Mouse (Mus musculus) layer of hippocampus, postnatal 10 days (tissue): ENCODE results near the gene Lysmd2. TPM values are rescaled to one million over a fixed set of nuclear protein-coding genes. Genes with fewer than 3 reads are reported as not detected.
"Not testable (repeated sequence)": the region's sequence is repeated elsewhere in the genome, so short reads cannot be mapped to it uniquely, and the experiment has no call there.

Source experiments
- DNase-seq, 2 experiments: peaks; one replicate each; pipeline ENCODE4 v3.0.0; 2021; ENCODE audit warnings: low spot score in 2 of 2
- long read RNA-seq: library from polyadenylated mRNA; stranded (forward); transcript quantifications from one replicate; pipeline ENCODE4 v2.0.0, GENCODE M21; 2023
- total RNA-seq, 2 experiments: library from RNA; stranded (reverse); gene quantifications; 2 replicates each; pipeline ENCODE4 v1.2.3; 2021

The Lysmd2 gene
- 10 to 100 TPM; 50.3 to 53.1 TPM for total RNA-seq
- long read RNA-seq, transcript Lysmd2-201 (3 exons, 1,189 nt), result major isoform, 71 of 82 reads
- long read RNA-seq, partial matches to known transcripts, result 2 of 82 reads
- long read RNA-seq, other reads (novel, unspliced or antisense), result 3 of 82 reads

DNA sequence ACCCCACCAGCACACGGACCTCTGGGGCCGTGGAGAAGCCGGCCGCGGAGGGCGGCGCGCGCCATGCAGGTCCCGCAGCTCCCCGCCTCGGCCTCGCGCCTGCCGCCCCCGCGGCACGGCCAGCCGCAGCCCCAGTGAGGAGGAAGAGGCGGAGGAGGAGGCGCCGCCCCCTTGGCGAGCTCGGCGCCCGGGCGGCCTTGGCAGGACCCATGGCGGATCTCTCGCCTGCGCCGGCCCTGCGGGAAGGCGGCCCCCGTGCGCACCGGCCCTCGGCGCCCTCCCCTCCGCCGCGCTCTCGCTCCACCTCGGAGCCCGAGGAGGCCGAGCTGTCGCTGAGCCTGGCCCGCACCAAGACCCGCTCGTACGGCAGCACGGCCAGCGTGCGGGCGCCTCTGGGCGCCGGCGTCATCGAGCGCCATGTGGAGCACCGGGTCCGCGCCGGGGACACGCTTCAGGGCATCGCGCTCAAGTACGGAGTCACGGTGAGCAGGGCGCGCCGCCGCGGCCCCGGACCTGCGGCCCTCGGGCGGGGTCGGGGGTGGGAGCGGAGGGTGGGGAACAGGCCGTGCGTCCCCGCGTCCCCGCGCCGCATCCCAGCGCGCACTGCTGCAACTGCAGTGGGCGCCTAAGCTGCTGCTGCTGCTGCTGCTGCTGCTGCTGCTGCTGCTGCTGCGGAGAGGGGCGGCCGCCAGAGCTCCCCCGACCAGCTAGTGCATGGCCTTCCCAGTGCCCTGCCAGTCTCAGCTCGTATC, at the start of gene Lysmd2:
TSS of gene Lysmd2 (plus strand) at position 186 of the 752 bp plus-strand sequence.
- peak; percentile 67 to 82 for DNase-seq

DNA sequence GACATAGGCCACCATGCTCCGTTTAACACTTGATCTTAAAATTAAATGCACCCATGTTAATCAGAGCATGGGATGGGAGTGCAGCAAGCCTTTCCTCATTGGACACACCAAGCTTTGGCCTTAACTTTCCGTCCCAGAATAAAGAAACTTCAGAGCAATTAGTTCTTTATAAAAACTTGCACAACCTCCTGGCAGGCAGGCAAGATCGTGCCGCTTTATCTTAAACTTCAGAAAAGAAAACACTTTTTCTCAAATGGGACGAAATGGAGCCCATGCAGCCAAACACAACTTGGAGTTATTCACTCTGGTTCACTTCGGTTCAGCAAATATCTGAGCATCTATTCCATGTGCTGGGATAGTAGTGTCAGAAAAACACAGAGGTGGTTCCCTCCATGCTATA, 46.2 kb upstream of the Lysmd2 start:
- no peak for DNase-seq

DNA sequence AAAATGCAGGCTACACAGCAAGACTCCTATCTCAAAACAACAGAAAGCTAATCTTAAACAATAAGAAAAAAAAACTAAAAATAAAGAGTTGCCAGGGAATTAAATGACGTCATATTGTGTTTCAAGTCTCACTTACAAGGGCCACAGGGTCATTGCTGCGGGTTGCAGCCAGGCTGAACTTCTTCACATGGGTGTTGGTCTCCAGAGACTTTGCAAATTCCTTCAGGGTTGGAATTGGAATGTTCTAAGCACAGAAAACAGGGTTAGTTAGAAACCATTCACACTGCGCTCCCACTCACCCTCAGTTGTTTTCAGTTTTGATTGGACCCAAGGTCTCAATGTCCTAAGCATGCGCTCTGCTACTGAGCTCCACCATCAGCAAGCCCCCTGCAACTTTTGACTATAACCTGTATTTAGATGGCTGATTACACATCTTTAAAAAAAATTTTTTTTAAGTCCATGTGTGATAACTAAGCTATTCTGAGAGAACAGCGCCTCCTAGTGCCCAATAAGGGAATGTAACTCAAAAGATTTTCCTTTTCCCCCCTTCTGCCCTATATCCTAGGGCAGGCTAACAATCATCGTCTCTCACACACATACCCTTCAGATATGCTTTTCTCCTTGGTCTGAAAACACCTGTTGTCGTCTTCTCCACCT, 43.7 kb upstream of the Lysmd2 start:
- no peak for DNase-seq

DNA sequence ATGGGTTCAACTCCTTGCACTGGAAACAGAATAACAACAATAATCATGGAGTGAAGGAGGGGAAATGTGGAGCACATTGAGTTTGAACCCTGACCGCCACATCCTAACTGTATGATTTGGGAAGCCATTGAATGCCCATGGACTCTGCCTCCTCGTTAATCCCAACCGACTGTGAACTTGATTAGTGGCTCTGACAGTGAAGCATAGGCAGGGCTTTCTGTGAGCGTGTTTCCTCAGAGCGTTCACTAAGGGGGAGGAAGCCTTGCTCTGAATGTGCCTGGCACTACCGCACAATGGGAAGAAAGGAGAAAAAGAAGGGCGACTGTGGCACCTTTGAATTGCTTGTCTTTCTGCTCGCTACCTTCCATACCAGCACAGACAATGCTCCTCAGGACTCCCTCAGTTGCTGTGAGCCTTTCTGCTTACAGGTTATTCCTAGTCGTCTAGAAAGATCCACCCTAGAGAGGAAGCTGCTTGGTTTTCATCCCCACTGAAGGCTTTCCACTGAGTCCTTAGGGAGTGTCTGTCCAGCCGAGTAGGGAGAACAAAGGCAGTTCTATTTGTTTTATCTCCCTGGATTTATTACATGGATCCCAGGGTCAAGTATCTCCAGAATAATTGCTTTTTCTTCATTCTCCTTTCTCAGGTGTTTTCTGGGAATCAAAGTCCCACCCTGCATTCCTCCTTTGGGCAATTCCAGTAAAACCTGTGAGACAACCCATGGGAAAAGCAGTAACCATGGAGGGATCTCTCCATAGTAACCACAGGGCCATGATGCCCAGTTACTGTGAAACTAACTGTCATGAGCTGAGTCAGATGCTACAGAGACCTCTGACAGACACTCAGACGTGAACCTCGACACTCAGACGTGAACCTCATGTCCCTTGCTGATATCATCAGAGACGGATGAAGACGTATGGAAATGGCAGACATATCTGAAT, 35.4 kb upstream of the Lysmd2 start:
- DNase-seq, result no peak

DNA sequence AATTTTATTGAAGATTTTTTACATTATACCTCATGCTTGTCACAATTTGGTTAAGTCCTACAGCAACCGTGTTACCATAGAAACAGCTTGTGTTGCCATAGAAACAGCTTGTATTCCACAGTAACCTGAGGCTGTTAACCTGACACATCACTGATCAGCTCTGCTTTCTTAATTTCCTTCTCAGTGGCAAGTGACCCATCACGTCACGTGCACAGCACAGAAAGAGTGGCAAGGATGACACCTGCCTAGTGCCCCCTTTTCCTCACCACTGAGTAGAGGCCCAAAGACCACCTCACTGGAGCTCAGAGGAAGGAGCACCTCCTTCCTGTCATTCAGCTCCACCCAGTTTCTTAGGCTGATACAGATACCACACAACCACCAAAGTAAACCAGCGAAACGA, 32.1 kb upstream of the Lysmd2 start:
- DNase-seq, result no peak

DNA sequence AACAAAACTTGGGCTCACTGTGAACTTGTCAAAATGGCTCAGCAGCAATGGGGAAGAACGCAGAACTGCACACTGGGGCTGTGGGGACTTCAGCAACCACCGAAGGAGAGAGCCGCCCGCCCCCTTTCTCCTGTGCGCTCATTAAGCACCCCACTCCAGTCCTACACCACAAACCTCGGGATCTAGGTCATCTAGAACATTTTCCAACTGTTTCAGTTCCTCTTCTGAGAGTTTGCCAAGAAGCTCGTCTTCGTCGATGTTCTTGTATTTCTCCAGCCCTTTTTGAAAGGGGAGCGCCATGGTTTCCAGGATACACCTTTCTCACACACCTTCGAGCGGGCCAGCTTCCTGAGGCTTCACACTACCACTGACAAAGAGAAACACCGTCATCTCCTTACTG, 28.5 kb upstream of the Lysmd2 start:
- DNase-seq, result no peak

DNA sequence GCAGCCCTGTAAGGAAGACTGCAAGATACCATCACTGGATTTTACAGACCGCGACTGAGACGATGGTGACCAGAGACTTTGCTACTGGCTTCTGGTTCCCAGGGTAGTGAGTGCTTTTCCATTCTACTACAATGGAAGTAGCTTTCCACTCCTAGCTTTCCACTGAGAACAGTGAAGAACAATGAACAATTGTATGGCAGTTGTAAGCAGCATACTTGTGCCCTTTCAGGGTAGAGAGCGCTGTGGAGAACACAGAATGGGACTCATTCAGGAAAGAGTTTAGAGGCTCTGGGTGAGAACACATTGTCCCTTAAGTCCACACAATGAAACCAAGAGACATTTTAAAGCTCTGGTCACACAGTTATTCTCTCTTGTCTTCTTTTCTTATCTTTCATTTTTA, 27.9 kb upstream of the Lysmd2 start:
- no peak for DNase-seq

DNA sequence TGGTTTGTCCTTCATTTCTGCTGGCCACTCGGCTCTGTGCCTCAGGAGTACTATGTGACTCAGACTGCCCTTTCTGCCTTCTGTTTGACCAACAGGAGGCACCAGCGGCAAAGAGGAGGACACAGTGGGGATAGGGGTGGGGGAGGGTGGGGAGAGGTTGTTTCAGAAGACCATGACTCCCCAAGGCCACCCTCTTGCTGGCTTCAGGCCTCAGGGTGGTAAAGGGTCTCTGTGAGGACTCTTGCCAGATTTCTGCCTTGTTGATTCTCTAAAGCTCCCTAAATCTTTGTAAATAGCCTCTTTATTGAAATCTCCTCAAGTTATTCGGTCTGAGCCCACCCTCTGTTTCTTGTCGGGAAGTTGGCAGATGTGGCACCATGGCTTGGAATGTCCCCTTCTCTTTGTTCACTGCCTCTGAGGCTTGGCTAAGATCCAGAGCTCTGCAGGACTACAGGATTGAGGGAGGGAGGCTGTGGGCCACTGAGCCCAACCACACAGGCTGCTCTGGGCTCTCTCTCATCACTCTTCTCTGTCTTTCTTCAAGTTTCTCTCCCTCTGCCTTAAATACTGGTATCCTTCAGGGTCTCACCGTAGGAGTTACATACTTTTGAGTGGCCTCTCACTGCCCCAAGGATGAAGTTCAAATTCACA, 26.2 kb upstream of the Lysmd2 start:
- DNase-seq, result peak; percentile 61 to 68

DNA sequence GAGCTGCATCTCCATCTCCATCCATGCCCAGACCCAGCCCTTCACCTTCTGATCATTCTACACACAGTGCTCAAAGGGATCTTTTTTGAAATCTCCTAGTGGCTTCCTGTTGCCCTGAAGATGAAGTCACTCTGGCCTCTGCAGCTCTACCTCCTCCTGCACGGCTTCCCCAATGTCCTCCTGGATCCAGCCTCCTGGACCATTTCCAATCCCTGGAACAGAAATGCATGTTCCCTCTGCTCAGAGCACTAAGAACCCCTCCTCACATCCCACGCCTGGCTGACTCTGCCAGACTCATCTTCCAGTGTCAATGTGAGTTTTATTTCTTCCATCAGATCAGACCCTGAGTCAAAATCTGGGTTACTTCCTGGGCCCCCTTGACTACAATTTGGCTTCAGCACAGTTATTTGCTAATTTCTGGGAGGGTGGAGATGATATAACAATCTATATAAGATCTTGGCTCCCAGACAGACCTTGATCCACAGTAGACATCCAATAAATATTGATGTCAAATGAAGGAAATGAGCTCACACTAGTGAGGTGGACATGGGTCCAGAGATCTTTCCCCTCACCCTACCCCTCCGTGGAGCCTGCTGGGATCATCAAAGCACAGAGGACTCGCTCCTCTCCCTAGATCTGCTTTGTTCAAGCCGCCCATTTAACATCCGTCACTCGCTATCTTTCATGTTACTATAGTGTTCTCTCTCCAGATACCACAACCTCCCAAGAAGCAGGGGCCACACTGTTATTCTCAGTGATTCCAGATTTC, 25.2 kb upstream of the Lysmd2 start:
- peak; percentile 28 to 35 for DNase-seq

DNA sequence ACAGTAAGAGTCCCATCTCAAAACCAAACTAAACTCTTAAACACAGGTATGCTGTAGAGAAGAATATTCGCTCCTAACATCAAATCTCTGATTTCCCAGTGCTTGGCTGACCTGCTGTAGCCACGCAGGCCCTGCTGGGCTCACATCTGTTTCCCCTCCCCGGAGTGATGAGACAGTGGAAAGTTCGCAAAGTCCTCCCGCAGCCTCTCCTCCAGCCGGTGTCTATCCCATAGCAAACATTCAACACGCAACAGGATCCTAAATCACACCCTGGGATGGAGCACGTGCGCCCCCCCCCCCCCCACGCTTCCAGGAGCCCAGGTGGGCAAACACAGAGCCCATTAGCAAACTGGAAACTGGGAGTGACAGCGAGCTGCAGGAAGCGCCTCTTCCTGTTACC, 24.0 kb upstream of the Lysmd2 start:
- no peak for DNase-seq

DNA sequence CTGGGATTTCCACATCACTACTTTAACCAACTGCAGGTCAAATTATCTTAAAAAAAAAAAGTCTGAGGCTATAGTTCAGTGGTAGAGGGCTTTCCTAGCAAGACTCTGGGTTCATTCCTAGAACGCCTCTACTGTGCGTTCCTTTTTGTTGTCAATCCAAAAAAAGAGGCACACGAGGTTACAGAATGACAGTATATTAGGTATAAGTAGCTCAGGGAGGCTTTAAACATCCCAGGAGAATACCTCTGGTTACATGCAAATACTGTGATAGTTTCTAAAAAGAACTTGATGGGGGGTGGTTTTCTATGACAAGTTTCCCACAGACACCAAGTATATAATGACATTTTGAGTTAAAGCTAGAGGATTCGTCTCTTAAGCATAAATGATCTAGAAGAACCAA, 18.0 kb upstream of the Lysmd2 start:
- DNase-seq, result no peak

DNA sequence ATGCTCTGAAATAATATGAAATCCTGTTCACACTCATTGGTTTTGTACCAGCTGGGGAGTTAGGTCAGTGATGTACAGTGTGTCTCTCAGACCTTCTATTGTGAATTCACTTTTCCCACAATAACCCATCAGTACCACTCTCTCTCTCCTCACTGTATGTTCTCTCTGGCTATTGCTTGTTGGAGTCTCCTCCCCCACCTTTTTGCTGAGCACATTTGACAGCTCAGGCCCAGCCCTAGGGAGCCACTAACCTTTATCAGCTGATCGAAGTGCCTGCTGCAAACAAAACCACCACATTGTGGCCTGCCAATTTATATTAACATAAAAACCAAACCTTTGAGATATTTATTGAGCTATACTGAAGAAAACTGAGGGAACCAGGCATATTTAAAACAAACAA, 16.0 kb upstream of the Lysmd2 start:
- DNase-seq, result no peak

DNA sequence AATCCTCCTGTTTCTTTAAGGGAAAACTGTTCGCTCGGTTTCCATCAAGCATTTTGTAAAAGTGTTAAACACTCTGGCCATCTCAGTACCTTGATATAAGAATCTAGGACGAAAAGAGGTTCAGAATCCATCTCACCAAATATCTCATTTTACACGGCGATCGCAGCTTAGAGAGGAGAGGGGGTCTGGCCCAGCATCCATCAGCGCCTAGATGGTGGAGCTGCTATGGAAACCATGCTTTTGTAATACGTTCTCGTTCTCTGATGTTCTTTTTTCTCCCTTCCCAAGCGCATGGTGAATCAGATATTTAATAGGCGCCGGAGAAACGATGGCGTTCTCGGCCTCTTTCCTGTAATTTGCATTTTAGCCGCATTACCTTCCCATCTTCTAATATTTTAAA, 15.6 kb upstream of the Lysmd2 start:
- DNase-seq, result peak in 1 of 2 experiments; percentile 43

DNA sequence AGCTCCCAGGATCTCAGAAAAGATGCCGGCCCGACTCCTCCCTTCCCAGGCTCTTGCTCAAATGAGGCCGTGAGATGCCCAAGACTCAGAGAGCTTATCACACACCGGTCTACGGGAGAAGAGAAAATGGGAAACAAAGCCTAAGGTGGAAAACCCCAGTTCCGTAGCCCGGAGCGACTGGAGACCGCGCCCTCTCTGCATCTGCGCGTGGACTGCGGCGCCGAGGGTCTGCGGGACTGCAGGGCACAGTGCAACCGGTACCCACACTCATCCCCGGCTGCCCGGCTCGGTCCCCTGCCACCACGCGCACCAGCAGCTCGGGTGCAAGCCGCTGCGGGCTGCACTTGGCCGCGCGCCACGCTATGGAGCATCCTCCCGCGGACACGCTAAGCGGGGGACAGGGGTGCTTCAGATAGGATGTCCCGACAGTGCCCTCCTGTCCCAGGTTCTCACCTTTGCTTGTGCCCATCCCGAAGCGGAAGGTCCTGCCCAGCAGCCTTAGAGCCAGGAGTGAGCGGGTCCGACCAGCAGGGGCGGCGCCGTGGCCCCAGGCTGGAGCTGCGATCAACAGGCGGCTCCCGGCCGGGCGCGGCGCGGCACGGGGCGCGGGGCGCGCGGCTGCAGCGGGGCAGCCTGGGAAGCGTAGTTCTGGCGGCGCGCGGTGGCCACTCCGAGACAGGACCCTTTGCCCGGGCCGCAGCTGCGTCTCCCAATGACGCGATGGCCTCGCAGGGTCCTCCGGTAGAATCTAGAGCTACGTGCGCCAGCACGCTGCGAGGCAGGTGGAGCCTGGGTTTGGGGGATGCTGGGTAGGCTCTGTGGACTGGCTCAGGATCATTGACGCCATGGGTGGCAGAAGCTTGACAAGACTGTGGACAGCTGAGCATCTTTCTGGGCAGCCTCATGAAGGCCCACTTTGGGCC, 14.7 kb upstream of the Lysmd2 start, which contains the start of gene Tmod2:
TSS of gene Tmod2 (minus strand) at position 755 of the 923 bp plus-strand sequence.
- peak; percentile 76 to 85 for DNase-seq

DNA sequence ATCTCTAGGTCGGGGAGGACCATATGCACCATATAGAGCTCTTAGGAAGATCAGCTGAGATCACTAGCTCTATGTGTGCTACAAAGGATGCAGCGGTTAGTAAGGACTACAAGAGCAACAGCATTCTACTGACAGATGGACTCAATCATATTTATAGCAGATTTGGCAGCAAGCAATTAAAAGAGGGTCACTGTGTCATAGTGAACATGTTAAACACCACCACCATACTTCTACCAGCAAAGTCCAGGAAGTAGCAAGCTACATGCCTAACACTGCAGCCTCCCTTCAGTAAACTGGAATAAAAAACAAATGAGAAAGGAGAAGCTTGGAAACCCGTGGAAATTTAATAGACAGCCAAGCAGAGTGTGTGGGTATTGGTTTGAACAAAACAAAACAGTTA, 9.0 kb upstream of the Lysmd2 start:
- DNase-seq, result no peak

DNA sequence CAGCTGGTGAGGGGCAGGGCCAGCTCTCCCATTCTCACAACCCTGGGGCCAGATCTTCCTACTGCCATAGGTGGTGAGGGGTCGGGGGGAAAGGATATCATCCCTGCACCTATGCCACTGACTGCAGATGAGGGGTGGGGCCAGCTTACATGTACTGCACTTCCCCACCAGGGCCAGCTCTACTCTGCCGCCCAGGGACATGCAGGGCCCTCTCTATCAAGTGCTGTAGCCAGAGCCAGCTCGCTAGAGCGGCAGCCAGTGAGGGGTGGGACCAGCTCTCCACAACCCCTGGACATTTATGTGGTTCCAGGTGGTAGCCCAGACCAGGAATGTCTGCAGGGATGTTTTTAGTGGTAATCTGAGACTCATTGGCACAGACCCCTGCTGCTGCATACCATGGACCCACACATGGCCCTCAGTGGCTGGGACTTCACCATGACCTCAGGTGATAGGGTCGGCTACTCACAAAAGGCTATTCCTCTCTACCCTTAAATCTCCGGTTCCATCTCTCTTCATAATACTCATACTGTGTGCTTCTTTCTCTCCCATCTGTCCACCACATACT, 6.6 kb upstream of the Lysmd2 start:
- no peak for DNase-seq

DNA sequence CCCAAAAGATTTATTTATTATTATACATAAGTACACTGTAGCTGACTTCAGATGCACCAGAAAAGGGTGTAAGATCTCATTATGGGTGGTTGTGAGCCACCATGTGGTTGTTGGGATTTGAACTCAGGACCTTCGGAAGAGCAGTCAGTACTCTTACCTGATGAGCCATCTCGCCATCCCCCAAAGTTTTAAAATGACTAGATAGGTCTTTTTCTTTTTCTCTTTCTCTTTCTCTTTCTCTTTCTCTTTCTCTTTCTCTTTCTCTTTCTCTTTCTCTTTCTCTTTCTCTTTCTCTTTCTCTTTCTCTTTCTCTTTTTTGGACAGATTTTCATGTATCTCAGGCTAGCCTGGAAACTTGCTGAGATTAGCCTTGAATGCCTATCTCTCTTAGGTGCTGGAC, 5.8 kb upstream of the Lysmd2 start:
- not testable (repeated sequence) for DNase-seq

DNA sequence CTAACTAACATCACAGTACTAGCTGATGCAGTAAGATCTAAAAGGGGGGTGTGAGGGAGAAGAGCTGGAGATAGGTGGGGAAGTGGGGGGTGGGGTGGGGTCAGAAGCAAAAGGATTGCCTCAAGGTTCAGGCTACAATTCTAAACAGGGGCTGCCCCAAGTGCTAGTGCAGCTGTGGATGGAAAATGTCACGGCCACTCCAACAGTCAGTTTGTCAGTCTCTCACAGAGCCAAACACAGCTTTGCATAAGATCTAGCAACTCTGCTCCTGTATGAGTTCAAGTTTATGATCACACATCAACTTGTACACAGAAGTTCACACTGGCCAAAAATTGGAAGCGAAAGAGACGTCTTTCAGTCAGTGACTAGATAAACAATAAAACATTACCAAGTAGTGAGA, 4.1 kb upstream of the Lysmd2 start:
- DNase-seq, result no peak
